Mouse (Mus musculus) liver, adult 2 months (tissue): Measurements from ENCODE around the gene Tnfrsf23. TPM values are rescaled to one million over a fixed set of nuclear protein-coding genes. Genes with fewer than 3 reads are reported as not detected.

ENCODE experiments used
- DNase-seq: peaks from one replicate; pipeline ENCODE4 v3.0.0-alpha.2; 2011; ENCODE audit warnings: low read depth, low spot score; ENCODE audit errors: extremely low read depth
- H3K27ac ChIP-seq: fragments of 200-500 bp; replicated peaks from 2 replicates; pipeline ENCODE4 v1.5.1; 2012; ENCODE audit warnings: low read depth, mild to moderate bottlenecking, control low read depth, inconsistent platforms, low read length; ENCODE audit not compliant: insufficient read depth
- H3K27me3 ChIP-seq: fragments of 200-500 bp; 2 replicates; pipeline ENCODE4 v1.6.1; 2012; ENCODE audit warnings: mild to moderate bottlenecking, moderate library complexity, low read length, inconsistent platforms; ENCODE audit not compliant: control insufficient read depth, insufficient read depth
- H3K36me3 ChIP-seq: fragments of 200-500 bp; 2 replicates; pipeline ENCODE4 v1.6.1; 2012; ENCODE audit warnings: low read length, inconsistent platforms; ENCODE audit not compliant: control insufficient read depth, insufficient read depth
- H3K4me1 ChIP-seq: fragments of 200-500 bp; 2 replicates; pipeline ENCODE4 v1.6.1; 2011; ENCODE audit warnings: low read length; ENCODE audit not compliant: control insufficient read depth, insufficient read depth
- H3K4me3 ChIP-seq: fragments of 200-500 bp; 2 replicates; pipeline ENCODE4 v1.5.1; 2011; ENCODE audit warnings: low read depth, mild to moderate bottlenecking, control low read depth, low read length, moderate library complexity; ENCODE audit not compliant: insufficient read depth
- H3K79me2 ChIP-seq: fragments of 200-500 bp; 2 replicates; pipeline ENCODE4 v1.6.1; 2012; ENCODE audit warnings: inconsistent platforms, mild to moderate bottlenecking, low read length, moderate library complexity; ENCODE audit not compliant: control insufficient read depth, insufficient read depth
- H3K9ac ChIP-seq: fragments of 200-500 bp; 2 replicates; pipeline ENCODE4 v1.6.1; 2012; ENCODE audit warnings: low read depth, mild to moderate bottlenecking, control low read depth, inconsistent platforms, low read length
- CTCF ChIP-seq: fragments of 200-500 bp; IDR thresholded peaks from 2 replicates; pipeline ENCODE4 v1.5.1; 2011; ENCODE audit warnings: low read depth, low read length, control low read depth
- POLR2A ChIP-seq: fragments of 200-500 bp; IDR thresholded peaks from 2 replicates; pipeline ENCODE4 v1.6.1; 2011; ENCODE audit warnings: low read length, control low read depth; ENCODE audit not compliant: insufficient read depth; ENCODE audit errors: extremely low read depth
- WGBS: fragments of 180-500 bp; shearing (Covaris S2); methylation state at CpG from one replicate; pipeline ENCODE4 v1.1.7; 2018; 5-methylcytosine and 5-hydroxymethylcytosine counted together
- polyA plus RNA-seq: library from polyadenylated mRNA; depleted of rRNA; stranded (reverse); fragments of >200 nt; gene quantifications from 2 replicates; pipeline ENCODE4 v1.2.3, GENCODE M21; 2012
- total RNA-seq: library from RNA; depleted of rRNA; stranded (reverse); fragments of >200 nt; gene quantifications from 2 replicates; pipeline ENCODE4 v1.2.3, GENCODE M21; 2014

The Tnfrsf23 gene
- total and polyA plus RNA-seq, 2 experiments = 0.54 TPM; not detected in 1

GRCm38 (mm10) chr7:143717811-143718210 lies 32.1 kb upstream of the Tnfrsf23 start:
- H3K4me3 ChIP-seq = no peak overlapping the region
- WGBS = 57% methylated on average over 1 of the region's 1 CpGs
- no peak for DNase-seq
- no peak overlapping the region for H3K9ac ChIP-seq
- no peak overlapping the region for H3K27ac ChIP-seq
- no peaks in the 10 kb centered on the region for H3K4me1 ChIP-seq
- TF ChIP-seq POLR2A (no peak), CTCF (no peak)
- no peaks in the 10 kb centered on the region for H3K36me3 ChIP-seq
- H3K27me3 ChIP-seq = no peaks in the 10 kb centered on the region
- H3K79me2 ChIP-seq = no peaks in the 10 kb centered on the region

DNA sequence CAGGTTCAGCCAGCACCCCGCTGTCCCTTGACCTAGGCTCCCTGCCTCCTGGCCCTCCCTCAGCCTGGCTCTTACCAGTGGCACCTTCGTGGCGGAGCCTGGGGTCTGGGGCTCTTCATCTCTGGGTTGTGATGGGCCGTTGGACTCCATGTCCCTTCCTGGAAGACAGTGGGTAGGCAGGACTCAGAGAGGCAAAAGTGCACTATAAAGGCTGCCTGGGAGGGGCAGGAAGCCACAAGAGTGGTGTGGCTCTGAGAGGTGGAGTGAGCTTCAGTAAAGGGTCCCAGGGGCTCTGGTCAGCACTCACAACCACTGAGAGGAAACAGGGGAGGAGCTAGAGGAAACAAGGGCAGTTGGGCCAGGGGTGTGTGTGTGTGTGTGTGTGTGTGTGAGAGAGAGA lies 27.7 kb upstream of the Tnfrsf23 start:
- no peaks in the 10 kb centered on the region for H3K79me2 ChIP-seq
- H3K4me3 ChIP-seq = no peak overlapping the region
- H3K4me1 ChIP-seq = no peaks in the 10 kb centered on the region
- 78% methylated on average over 4 of the region's 4 CpGs for WGBS
- TF ChIP-seq POLR2A = no peak
- no peak for TF ChIP-seq CTCF
- no peak overlapping the region for H3K9ac ChIP-seq
- no peaks in the 10 kb centered on the region for H3K27me3 ChIP-seq
- no peak overlapping the region for H3K27ac ChIP-seq
- H3K36me3 ChIP-seq = no peaks in the 10 kb centered on the region
- DNase-seq = no peak

DNA sequence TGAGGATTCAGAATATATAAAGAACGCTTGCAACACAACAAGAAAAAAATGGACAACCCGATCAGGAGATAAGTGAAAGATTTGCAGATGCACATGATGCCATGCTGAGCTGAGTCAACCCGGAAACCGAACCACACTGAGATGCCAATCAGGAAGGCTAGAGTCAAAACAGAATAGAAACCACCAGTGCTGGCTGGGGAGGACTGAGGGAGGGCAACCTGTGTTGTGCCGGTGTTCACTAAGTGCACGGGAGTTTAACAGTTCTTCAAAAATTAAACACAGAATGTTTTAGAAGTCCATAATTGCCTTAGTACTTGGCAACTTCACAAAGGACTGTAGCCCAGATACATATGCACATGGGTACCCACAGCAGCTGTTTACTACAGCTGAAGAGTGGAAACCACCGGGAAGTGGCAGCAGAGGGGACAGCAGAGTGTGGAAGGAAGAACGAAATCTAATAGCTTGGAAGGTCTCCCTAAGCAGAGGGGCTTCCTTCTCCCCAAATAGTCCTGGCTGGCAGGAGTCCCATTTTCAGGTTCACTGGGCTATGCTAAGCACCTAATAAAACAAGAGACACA lies 27.2 kb upstream of the Tnfrsf23 start:
- no peak overlapping the region for H3K4me3 ChIP-seq

DNA sequence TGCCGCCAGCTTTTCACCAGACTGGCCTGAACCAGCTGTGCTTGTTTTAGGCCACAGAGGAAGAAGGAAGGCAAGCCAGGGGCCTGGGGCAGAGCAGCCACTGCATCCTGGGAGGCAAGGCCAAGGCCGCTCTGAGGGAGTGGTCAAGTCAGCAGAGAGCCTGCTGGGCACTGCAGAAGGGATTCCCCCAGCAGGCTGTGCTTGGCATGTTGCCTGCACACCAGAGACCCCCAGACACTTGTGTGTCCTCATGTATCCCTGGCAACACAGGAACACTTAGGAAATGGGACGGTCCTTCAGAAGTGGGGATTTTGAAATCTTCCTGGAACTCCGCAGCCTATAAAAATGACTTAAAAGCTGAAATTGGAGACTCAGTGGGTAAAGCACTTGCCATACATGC lies 26.4 kb upstream of the Tnfrsf23 start:
- Histone ChIP-seq H3K27ac (no peak overlapping the region), H3K79me2 (no peaks in the 10 kb centered on the region), H3K9ac (no peak overlapping the region), H3K4me1 (no peaks in the 10 kb centered on the region), H3K27me3 (no peaks in the 10 kb centered on the region), H3K36me3 (no peaks in the 10 kb centered on the region), H3K4me3 (no peak overlapping the region)
- no peak for TF ChIP-seq POLR2A
- TF ChIP-seq CTCF = no peak
- 79% methylated on average over 4 of the region's 4 CpGs for WGBS
- DNase-seq = no peak

More for the DNA sequence above, 27.2 kb upstream of the Tnfrsf23 start:
- TF ChIP-seq CTCF = no peak
- DNase-seq = no peak
- Histone ChIP-seq H3K27ac (no peak overlapping the region), H3K9ac (no peak overlapping the region), H3K4me1 (no peaks in the 10 kb centered on the region), H3K79me2 (no peaks in the 10 kb centered on the region), H3K36me3 (no peaks in the 10 kb centered on the region), H3K27me3 (no peaks in the 10 kb centered on the region)
- 83% methylated on average over 8 of the region's 8 CpGs for WGBS

- Histone ChIP-seq H3K9ac (no peak overlapping the region), H3K4me1 (no peaks in the 10 kb centered on the region), H3K79me2 (no peaks in the 10 kb centered on the region), H3K36me3 (no peaks in the 10 kb centered on the region), H3K4me3 (no peak overlapping the region), H3K27me3 (no peaks in the 10 kb centered on the region), H3K27ac (no peak overlapping the region)
- WGBS = 92% methylated on average over 7 of the region's 7 CpGs
- TF ChIP-seq POLR2A (no peak), CTCF (no peak)
- no peak for DNase-seq
These were observed 25.7 kb upstream of the Tnfrsf23 start for GRCm38 (mm10) chr7:143711381-143711780.

DNA sequence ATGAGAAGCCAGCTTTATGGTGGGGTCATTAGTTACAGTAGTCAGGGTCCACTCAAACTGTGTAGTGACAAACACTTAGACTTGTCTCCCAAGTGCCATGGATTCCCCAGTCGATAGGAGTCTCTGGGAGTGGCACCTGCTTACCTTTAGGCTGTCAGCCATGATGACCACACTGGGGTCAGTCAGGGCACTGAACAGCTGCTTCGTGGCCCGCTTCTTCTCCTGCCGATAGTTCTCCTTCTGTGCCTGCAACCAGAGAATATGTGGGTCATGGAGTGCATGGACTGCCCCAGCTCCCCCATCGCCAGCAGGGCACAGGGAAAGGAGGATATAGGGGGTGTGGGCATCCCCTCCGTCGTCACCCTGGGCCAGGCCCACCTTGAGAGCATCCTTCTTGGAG lies 23.7 kb upstream of the Tnfrsf23 start:
- TF ChIP-seq POLR2A = no peak
- no peak for TF ChIP-seq CTCF
- 91% methylated on average over 7 of the region's 7 CpGs for WGBS
- Histone ChIP-seq H3K4me3 (no peak overlapping the region), H3K27me3 (no peaks in the 10 kb centered on the region), H3K36me3 (no peaks in the 10 kb centered on the region), H3K9ac (no peak overlapping the region), H3K27ac (no peak overlapping the region), H3K4me1 (no peaks in the 10 kb centered on the region), H3K79me2 (no peaks in the 10 kb centered on the region)
- no peak for DNase-seq
